Mouse (Mus musculus): Measurements from ENCODE around the gene Crygn.

Gene Crygn

DNA sequence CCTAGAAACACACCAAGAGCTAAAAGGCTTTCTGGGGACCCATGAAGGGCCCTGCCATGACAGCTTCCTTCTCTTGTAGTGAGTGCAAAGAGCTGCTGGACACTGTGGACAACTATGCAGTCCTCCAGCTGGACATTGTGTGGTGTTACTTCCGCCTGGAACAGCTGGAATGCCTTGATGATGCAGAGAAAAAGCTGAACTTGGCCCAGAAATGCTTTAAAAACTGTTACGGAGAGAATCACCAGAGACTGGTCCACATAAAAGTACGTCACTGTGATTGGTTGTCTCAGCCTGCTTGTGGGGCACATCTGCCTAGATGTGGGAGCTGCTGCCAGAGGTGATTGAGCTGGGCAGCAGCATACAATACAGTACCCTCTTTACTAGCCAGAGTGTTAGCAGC, 56.5 kb downstream of the Crygn start:
- peak; percentile 95 for DNase-seq

All from heart, adult 11 months (tissue).